Mouse (Mus musculus): ENCODE results near the gene Prop1. TPM values are rescaled to one million over a fixed set of nuclear protein-coding genes. Genes with fewer than 3 reads are reported as not detected.
A peak's percentile ranks its signal among the peaks of the same experiment; 100 is the strongest.

The Prop1 gene
- total and polyA plus RNA-seq, 3 experiments: not detected

GRCm38 (mm10) chr11:50981667-50982066 lies 28.1 kb upstream of the Prop1 start, which contains the start of gene Olfr1377:
Gene Olfr1377, plus strand, starts transcription at chr11:50981967.
- no peaks in the 10 kb centered on the region for H3K79me2 ChIP-seq (replicated peaks; ENCODE audit: control insufficient read depth, extremely low read depth, insufficient read depth, poor library complexity, severe bottlenecking)
- H3K27ac ChIP-seq (ENCODE audit: insufficient read depth, low read depth): no peak within 1 kb of the TSS
- no peaks in the 10 kb centered on the region for H3K36me3 ChIP-seq (replicated peaks in 1 of 2; ENCODE audit: control insufficient read depth in 1 of 2, insufficient read depth in 1 of 2, low read length in 1 of 2)
- dilution Hi-C loops (cut with MboI; ENCODE audit: extremely low pct_ligation_motif_present, extremely low pct_unique_long_range_greater_than_20kb, low sequenced_read_pairs) (no loop called here), in situ Hi-C loops (cut with MboI; ENCODE audit: low pct_ligation_motif_present, low pct_unique_long_range_greater_than_20kb, low sequenced_read_pairs) (no loop called here)
- DNase-seq (ENCODE audit: extremely low read depth): no peak
- peaks cover 56% of the 10 kb centered on the region for H3K27me3 ChIP-seq (replicated peaks)
- H3K9ac ChIP-seq (ENCODE audit: insufficient read depth, low read depth): no peak within 1 kb of the TSS
- no peak for TF ChIP-seq ZC3H11A (IDR thresholded peaks at IDR 0.05; ENCODE audit: low read depth, low read length)
- TF ChIP-seq IRF4 (IDR thresholded peaks at IDR 0.05; ENCODE audit: low read depth, low read length): no peak
- no peak for TF ChIP-seq E2F4 (IDR thresholded peaks at IDR 0.05; ENCODE audit: insufficient replicate concordance, low read depth, low read length)
- TF ChIP-seq CHD2 (IDR thresholded peaks at IDR 0.05; ENCODE audit: low read length): no peak
- no peak for TF ChIP-seq ETS1 (conservative IDR thresholded peaks at IDR 0.05; ENCODE audit: low read depth, low read length)
- TF ChIP-seq MAX (IDR thresholded peaks at IDR 0.05; ENCODE audit: low read length): no peak
- no peak for TF ChIP-seq MAFK (IDR thresholded peaks at IDR 0.05; ENCODE audit: insufficient replicate concordance, low read length)
- TF ChIP-seq KAT2A (IDR thresholded peaks at IDR 0.05; ENCODE audit: insufficient replicate concordance, low read length): no peak
- TF ChIP-seq TBP (conservative IDR thresholded peaks at IDR 0.05; ENCODE audit: low read depth, low read length): no peak
- no peak for TF ChIP-seq CTCF (conservative IDR thresholded peaks at IDR 0.05 in 1 of 2, IDR thresholded peaks at IDR 0.05 in 1 of 2; ENCODE audit: low read depth in 2 of 2, low read length in 2 of 2)
- no peak for TF ChIP-seq ZNF384 (IDR thresholded peaks at IDR 0.05; ENCODE audit: low read depth, low read length)
- TF ChIP-seq USF1 (IDR thresholded peaks at IDR 0.05; ENCODE audit: low read depth, low read length): no peak
- TF ChIP-seq USF2 (conservative IDR thresholded peaks at IDR 0.05; ENCODE audit: low read depth, low read length): no peak
- TF ChIP-seq GABPA (IDR thresholded peaks at IDR 0.05; ENCODE audit: insufficient replicate concordance, low read depth, low read length): no peak
- TF ChIP-seq JUN (IDR thresholded peaks at IDR 0.05; ENCODE audit: insufficient read depth, low read depth, low read length): no peak
- no peak within 1 kb of the TSS for H3K4me2 ChIP-seq (ENCODE audit: insufficient read depth, low read depth, poor library complexity, severe bottlenecking)
- H3K4me1 ChIP-seq (ENCODE audit: control insufficient read depth in 1 of 2, insufficient read depth in 2 of 2): no peaks in the 10 kb centered on the region
- H3K9me3 ChIP-seq (replicated peaks; ENCODE audit: low read length): peaks cover 17% of the 10 kb centered on the region
- no peak within 1 kb of the TSS for H3K4me3 ChIP-seq (replicated peaks in 1 of 3; ENCODE audit: low read depth in 2 of 3, low read length in 2 of 3, poor library complexity in 1 of 3)

GRCm38 (mm10) chr11:50977216-50977615 lies 23.7 kb upstream of the Prop1 start:
- Histone ChIP-seq H3K9me3 (replicated peaks; ENCODE audit: low read length) (peaks cover 17% of the 10 kb centered on the region), H3K36me3 (replicated peaks in 1 of 2; ENCODE audit: control insufficient read depth in 1 of 2, insufficient read depth in 1 of 2, low read length in 1 of 2) (no peaks in the 10 kb centered on the region), H3K9ac (ENCODE audit: insufficient read depth, low read depth) (no peak overlapping the region), H3K4me2 (ENCODE audit: insufficient read depth, low read depth, poor library complexity, severe bottlenecking) (no peak overlapping the region), H3K27me3 (replicated peaks) (peaks cover 50% of the 10 kb centered on the region), H3K4me3 (replicated peaks in 1 of 3; ENCODE audit: low read depth in 2 of 3, low read length in 2 of 3, poor library complexity in 1 of 3) (no peak overlapping the region), H3K4me1 (ENCODE audit: control insufficient read depth in 1 of 2, insufficient read depth in 2 of 2) (no peaks in the 10 kb centered on the region), H3K79me2 (replicated peaks; ENCODE audit: control insufficient read depth, extremely low read depth, insufficient read depth, poor library complexity, severe bottlenecking) (no peaks in the 10 kb centered on the region), H3K27ac (ENCODE audit: insufficient read depth, low read depth) (no peak overlapping the region)
- TF ChIP-seq SMC3 (IDR thresholded peaks at IDR 0.05; ENCODE audit: low read depth, low read length): peak; percentile 5; the same call in 1 of the 2 replicates
- no peak for TF ChIP-seq TBP (conservative IDR thresholded peaks at IDR 0.05; ENCODE audit: low read depth, low read length)
- TF ChIP-seq CTCF (conservative IDR thresholded peaks at IDR 0.05 in 1 of 2, IDR thresholded peaks at IDR 0.05 in 1 of 2; ENCODE audit: low read depth in 2 of 2, low read length in 2 of 2): peak in 1 of 2 experiments; percentile 26; a peak in 2 of 4 replicates
- no peak for TF ChIP-seq RAD21 (IDR thresholded peaks at IDR 0.05; ENCODE audit: low read depth, low read length)
- no peak for TF ChIP-seq USF1 (IDR thresholded peaks at IDR 0.05; ENCODE audit: low read depth, low read length)
- DNase-seq (ENCODE audit: extremely low read depth): no peak
- dilution Hi-C loops (cut with MboI; ENCODE audit: extremely low pct_ligation_motif_present, extremely low pct_unique_long_range_greater_than_20kb, low sequenced_read_pairs): no loop called here
- in situ Hi-C loops (cut with MboI; ENCODE audit: low pct_ligation_motif_present, low pct_unique_long_range_greater_than_20kb, low sequenced_read_pairs): no loop called here

All from CH12.LX (cell line).